Mouse (Mus musculus) common myeloid progenitor, adult 5-6 weeks (primary cell): ENCODE results near the gene Nfatc2ip. TPM values are rescaled to one million over a fixed set of nuclear protein-coding genes. Genes with fewer than 3 reads are reported as not detected.
"Not testable (repeated sequence)": the region's sequence is repeated elsewhere in the genome, so short reads cannot be mapped to it uniquely, and the experiment has no call there.

Source experiments
- ATAC-seq: replicated peaks from 2 replicates; pipeline ENCODE4 v1.8.0; 2016; ENCODE audit warnings: low read depth, mild to moderate bottlenecking, moderate TSS enrichment, inconsistent platforms; ENCODE audit not compliant: poor library complexity, severe bottlenecking
- total RNA-seq: library from RNA; stranded (forward); fragments of 200-1000, 187-1606 nt; gene quantifications from 2 replicates; pipeline ENCODE4 v1.2.3, GENCODE M21; 2017

The Nfatc2ip gene
- total RNA-seq, 1 experiment from 2014 or later: 24.4 TPM

GRCm38 (mm10) chr7:126414725-126415124 is 18.2 kb upstream of the Nfatc2ip start, which contains the start of gene Cd19:
Gene Cd19, minus strand, starts transcription at chr7:126414889.
- no peak for ATAC-seq

- no peak for ATAC-seq
Measured at GRCm38 (mm10) chr7:126411061-126411460, 14.5 kb upstream of the Nfatc2ip start.

- no peak for ATAC-seq
Measured at GRCm38 (mm10) chr7:126408686-126409085, 12.1 kb upstream of the Nfatc2ip start.

GRCm38 (mm10) chr7:126402518-126402917 is 6.0 kb upstream of the Nfatc2ip start:
- ATAC-seq: not testable (repeated sequence)

GRCm38 (mm10) chr7:126399548-126399947 is 3.0 kb upstream of the Nfatc2ip start:
- ATAC-seq: peak; percentile 42; the same call in 1 of the 2 replicates

- ATAC-seq: no peak
Measured at GRCm38 (mm10) chr7:126397822-126398221, 1.3 kb upstream of the Nfatc2ip start.

- ATAC-seq: no peak
Measured at GRCm38 (mm10) chr7:126397221-126397620, 684 bp upstream of the Nfatc2ip start.

- ATAC-seq: not testable (repeated sequence)
Measured at GRCm38 (mm10) chr7:126392086-126392884, 4.3 kb downstream of the Nfatc2ip start.

GRCm38 (mm10) chr7:126388185-126388584 is 8.4 kb downstream of the Nfatc2ip start:
- no peak for ATAC-seq

GRCm38 (mm10) chr7:126383565-126383964 is 13.0 kb downstream of the Nfatc2ip start:
- ATAC-seq: no peak

GRCm38 (mm10) chr7:126377278-126378158 is 19.0 kb downstream of the Nfatc2ip start, which contains the start of gene Spns1:
Gene Spns1, minus strand, starts transcription at chr7:126377450.
- peak; percentile 91 for ATAC-seq

GRCm38 (mm10) chr7:126376903-126377277 is 19.6 kb downstream of the Nfatc2ip start:
- peak; percentile 16; the same call in 1 of the 2 replicates for ATAC-seq

- no peak for ATAC-seq
Measured at GRCm38 (mm10) chr7:126375012-126375411, 21.5 kb downstream of the Nfatc2ip start.

- no peak for ATAC-seq
Measured at GRCm38 (mm10) chr7:126374526-126374925, 22.0 kb downstream of the Nfatc2ip start.

- ATAC-seq: no peak
Measured at GRCm38 (mm10) chr7:126373007-126373406, 23.5 kb downstream of the Nfatc2ip start.

- peak; percentile 92 for ATAC-seq
Measured at GRCm38 (mm10) chr7:126369393-126369792, 27.1 kb downstream of the Nfatc2ip start, which contains the start of gene Lat. Gene Lat, minus strand, starts transcription at chr7:126369570.

GRCm38 (mm10) chr7:126368367-126368766 is 28.2 kb downstream of the Nfatc2ip start:
- no peak for ATAC-seq

- no peak for ATAC-seq
Measured at GRCm38 (mm10) chr7:126367636-126368035, 28.9 kb downstream of the Nfatc2ip start.

GRCm38 (mm10) chr7:126363038-126363437 is 33.5 kb downstream of the Nfatc2ip start:
- no peak for ATAC-seq

GRCm38 (mm10) chr7:126359049-126359448 is 37.5 kb downstream of the Nfatc2ip start:
- no peak for ATAC-seq

- ATAC-seq: no peak
Measured at GRCm38 (mm10) chr7:126358413-126358812, 38.1 kb downstream of the Nfatc2ip start.
